Mouse (Mus musculus): ENCODE data around the gene Scimp. TPM values are rescaled to one million over a fixed set of nuclear protein-coding genes. Genes with fewer than 3 reads are reported as not detected.

Scimp gene
- 1.6 TPM for polyA plus RNA-seq (2014; fragmentation: Illumina TruSeq; extraction: RNeasy Lipid Tissue Mini Kit (QIAGEN cat#74804); ENCODE audit: low read depth, low replicate concordance)

DNA sequence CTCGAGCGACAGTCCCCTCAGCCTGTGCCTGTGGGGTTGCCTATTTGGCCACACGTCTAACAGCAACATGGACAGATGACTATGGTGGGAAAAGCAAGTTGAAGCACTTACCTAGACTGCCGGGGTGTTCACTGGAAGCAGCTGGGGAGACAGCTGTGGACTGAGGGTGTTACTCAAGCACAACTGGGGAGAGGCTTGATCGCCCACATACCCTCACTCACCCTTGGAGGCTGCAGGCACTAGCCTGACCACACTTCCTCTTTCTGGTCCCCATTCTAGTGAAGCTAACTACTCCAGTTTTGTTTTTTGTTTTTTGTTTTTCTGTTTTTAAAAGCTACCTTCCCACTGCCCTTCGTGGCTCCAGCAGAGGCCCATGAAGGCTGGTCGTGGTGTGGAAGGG is at the start of gene Scimp:
Gene Scimp, minus strand, starts transcription at position 222 of the 400 bp plus-strand sequence.

GRCm38 (mm10) chr11:70844559-70845456 is 32.4 kb upstream of the Scimp start, which contains the start of gene Rabep1:
Gene Rabep1 (plus strand): TSS chr11:70844778.

GRCm38 (mm10) chr11:70763936-70764808 is 48.2 kb downstream of the Scimp start, which contains the start of gene Zfp3:
Gene Zfp3 (plus strand): TSS chr11:70764209.

Other genes with a start within 250 kb of the Scimp start
- gene Mink1, start 249.7 kb downstream of the Scimp start, polyA plus RNA-seq (2014; fragmentation: Illumina TruSeq; extraction: RNeasy Lipid Tissue Mini Kit (QIAGEN cat#74804); ENCODE audit: low read depth, low replicate concordance) = 2.2 TPM
- gene 4930544D05Rik, start 196.7 kb downstream of the Scimp start, polyA plus RNA-seq (2014; fragmentation: Illumina TruSeq; extraction: RNeasy Lipid Tissue Mini Kit (QIAGEN cat#74804); ENCODE audit: low read depth, low replicate concordance) = not detected
- gene Chrne, start 193.4 kb downstream of the Scimp start, polyA plus RNA-seq (2014; fragmentation: Illumina TruSeq; extraction: RNeasy Lipid Tissue Mini Kit (QIAGEN cat#74804); ENCODE audit: low read depth, low replicate concordance) = not detected
- gene Gp1ba, start 173.5 kb downstream of the Scimp start, polyA plus RNA-seq (2014; fragmentation: Illumina TruSeq; extraction: RNeasy Lipid Tissue Mini Kit (QIAGEN cat#74804); ENCODE audit: low read depth, low replicate concordance) = not detected
- gene Rnf167, start 165.4 kb downstream of the Scimp start, polyA plus RNA-seq (2014; fragmentation: Illumina TruSeq; extraction: RNeasy Lipid Tissue Mini Kit (QIAGEN cat#74804); ENCODE audit: low read depth, low replicate concordance) = 33.4 TPM
- gene Slc25a11, start 165.1 kb downstream of the Scimp start, polyA plus RNA-seq (2014; fragmentation: Illumina TruSeq; extraction: RNeasy Lipid Tissue Mini Kit (QIAGEN cat#74804); ENCODE audit: low read depth, low replicate concordance) = 30.6 TPM
- 121 TPM for gene Pfn1, start 157.9 kb downstream of the Scimp start, polyA plus RNA-seq (2014; fragmentation: Illumina TruSeq; extraction: RNeasy Lipid Tissue Mini Kit (QIAGEN cat#74804); ENCODE audit: low read depth, low replicate concordance)
- gene Eno3, start 155.4 kb downstream of the Scimp start, polyA plus RNA-seq (2014; fragmentation: Illumina TruSeq; extraction: RNeasy Lipid Tissue Mini Kit (QIAGEN cat#74804); ENCODE audit: low read depth, low replicate concordance) = 2.7 TPM
- 39.1 TPM for gene Spag7, start 143.2 kb downstream of the Scimp start, polyA plus RNA-seq (2014; fragmentation: Illumina TruSeq; extraction: RNeasy Lipid Tissue Mini Kit (QIAGEN cat#74804); ENCODE audit: low read depth, low replicate concordance)
- gene Camta2, start 124.5 kb downstream of the Scimp start, polyA plus RNA-seq (2014; fragmentation: Illumina TruSeq; extraction: RNeasy Lipid Tissue Mini Kit (QIAGEN cat#74804); ENCODE audit: low read depth, low replicate concordance) = 0.87 TPM
- 3.7 TPM for gene Inca1, start 112.4 kb downstream of the Scimp start, polyA plus RNA-seq (2014; fragmentation: Illumina TruSeq; extraction: RNeasy Lipid Tissue Mini Kit (QIAGEN cat#74804); ENCODE audit: low read depth, low replicate concordance)
- 32.8 TPM for gene Kif1c, start 112.0 kb downstream of the Scimp start, polyA plus RNA-seq (2014; fragmentation: Illumina TruSeq; extraction: RNeasy Lipid Tissue Mini Kit (QIAGEN cat#74804); ENCODE audit: low read depth, low replicate concordance)
- 4.4 TPM for gene Zfp3, start 48.4 kb downstream of the Scimp start, polyA plus RNA-seq (2014; fragmentation: Illumina TruSeq; extraction: RNeasy Lipid Tissue Mini Kit (QIAGEN cat#74804); ENCODE audit: low read depth, low replicate concordance)
- gene Rabep1, start 32.2 kb upstream of the Scimp start, polyA plus RNA-seq (2014; fragmentation: Illumina TruSeq; extraction: RNeasy Lipid Tissue Mini Kit (QIAGEN cat#74804); ENCODE audit: low read depth, low replicate concordance) = 341 TPM
- gene Nup88, start 157.4 kb upstream of the Scimp start, polyA plus RNA-seq (2014; fragmentation: Illumina TruSeq; extraction: RNeasy Lipid Tissue Mini Kit (QIAGEN cat#74804); ENCODE audit: low read depth, low replicate concordance) = 164 TPM
- gene Rpain, start 157.6 kb upstream of the Scimp start, polyA plus RNA-seq (2014; fragmentation: Illumina TruSeq; extraction: RNeasy Lipid Tissue Mini Kit (QIAGEN cat#74804); ENCODE audit: low read depth, low replicate concordance) = 11.4 TPM
- 220 TPM for gene C1qbp, start 170.4 kb upstream of the Scimp start, polyA plus RNA-seq (2014; fragmentation: Illumina TruSeq; extraction: RNeasy Lipid Tissue Mini Kit (QIAGEN cat#74804); ENCODE audit: low read depth, low replicate concordance)
- 24.1 TPM for gene Dhx33, start 191.9 kb upstream of the Scimp start, polyA plus RNA-seq (2014; fragmentation: Illumina TruSeq; extraction: RNeasy Lipid Tissue Mini Kit (QIAGEN cat#74804); ENCODE audit: low read depth, low replicate concordance)
- gene Mis12, start 207.0 kb upstream of the Scimp start, polyA plus RNA-seq (2014; fragmentation: Illumina TruSeq; extraction: RNeasy Lipid Tissue Mini Kit (QIAGEN cat#74804); ENCODE audit: low read depth, low replicate concordance) = 93.6 TPM
- gene Derl2, start 207.3 kb upstream of the Scimp start, polyA plus RNA-seq (2014; fragmentation: Illumina TruSeq; extraction: RNeasy Lipid Tissue Mini Kit (QIAGEN cat#74804); ENCODE audit: low read depth, low replicate concordance) = 112 TPM
- 15.7 TPM for gene 6330403K07Rik, start 220.9 kb upstream of the Scimp start, polyA plus RNA-seq (2014; fragmentation: Illumina TruSeq; extraction: RNeasy Lipid Tissue Mini Kit (QIAGEN cat#74804); ENCODE audit: low read depth, low replicate concordance)